Mouse (Mus musculus) limb, embryonic 14.5 days (tissue): ENCODE measurements around the gene Trim40. TPM values are rescaled to one million over a fixed set of nuclear protein-coding genes. Genes with fewer than 3 reads are reported as not detected.

ENCODE experiments used
- ATAC-seq: fragments of 200-750 bp; cut with Nextera tagmentation; 2 replicates; pipeline ENCODE4 v1.8.0; 2017; ENCODE audit warnings: low read depth, moderate number of reproducible peaks, moderate TSS enrichment; ENCODE audit not compliant: low FRiP score
- DNase-seq: peaks from one replicate; pipeline ENCODE4 v3.0.0-alpha.2; 2015; ENCODE audit warnings: low spot score
- H3K27ac ChIP-seq: fragments of 300-500 bp; sonication (generic); replicated peaks from 2 replicates; pipeline ENCODE4 v1.5.1; 2014; ENCODE audit warnings: low read depth, mild to moderate bottlenecking, low read length, moderate library complexity, mixed read lengths
- H3K27me3 ChIP-seq: fragments of 300-500 bp; sonication (generic); 2 replicates; pipeline ENCODE4 v1.6.1; 2014; ENCODE audit warnings: low read length, mixed read lengths; ENCODE audit not compliant: control insufficient read depth, insufficient read depth
- H3K36me3 ChIP-seq: fragments of 300-500 bp; sonication (generic); 2 replicates; pipeline ENCODE4 v1.6.1; 2014; ENCODE audit warnings: mild to moderate bottlenecking, low read length, moderate library complexity, mixed read lengths; ENCODE audit not compliant: control insufficient read depth, insufficient read depth
- H3K4me1 ChIP-seq: fragments of 300-500 bp; sonication (generic); 2 replicates; pipeline ENCODE4 v1.6.1; 2014; ENCODE audit warnings: antibody characterized with exemption, low read length, mixed read lengths; ENCODE audit not compliant: control insufficient read depth, insufficient read depth
- H3K4me2 ChIP-seq: fragments of 300-500 bp; sonication (generic); replicated peaks from 2 replicates; pipeline ENCODE4 v1.6.1; 2014; ENCODE audit warnings: low read depth, mild to moderate bottlenecking, low read length, moderate library complexity; ENCODE audit not compliant: severe bottlenecking
- H3K4me3 ChIP-seq: fragments of 300-500 bp; sonication (generic); replicated peaks from 2 replicates; pipeline ENCODE4 v1.5.1; 2014; ENCODE audit warnings: low read length
- H3K9ac ChIP-seq: fragments of 300-500 bp; sonication (generic); 2 replicates; pipeline ENCODE4 v1.6.1; 2014; ENCODE audit warnings: mild to moderate bottlenecking, low read depth, low read length, moderate library complexity; ENCODE audit not compliant: severe bottlenecking
- H3K9me3 ChIP-seq: fragments of 300-500 bp; sonication (generic); 2 replicates; pipeline ENCODE4 v1.6.1; 2016; ENCODE audit warnings: low read length; ENCODE audit not compliant: control insufficient read depth
- POLR2A ChIP-seq: fragments of 200-500 bp; IDR thresholded peaks from 2 replicates; pipeline ENCODE4 v1.8.0; 2012; ENCODE audit warnings: inconsistent platforms, mild to moderate bottlenecking, moderate library complexity, borderline replicate concordance; ENCODE audit not compliant: insufficient read depth, insufficient read length; ENCODE audit errors: extremely low read depth
- WGBS: fragments of 180-500 bp; shearing (Covaris S2); extraction: QIAGEN DNeasy Blood & Tissue Kit; methylation state at CpG from one replicate; pipeline ENCODE4 v1.1.7; 2014; 5-methylcytosine and 5-hydroxymethylcytosine counted together
- polyA plus RNA-seq, 2 experiments: library from polyadenylated mRNA; depleted of rRNA in 1 of 2; stranded (reverse) in 1 of 2; unstranded in 1 of 2; fragments of >200 nt; fragmentation: Nextera tagmentation in 1 of 2; extraction: Ambion mirVana in 1 of 2; gene quantifications; 2 replicates each; pipeline versions ENCODE4 v1.2.1 to v1.2.3; 2012 to 2014

Trim40 gene
- polyA plus RNA-seq (2012; rRNA removed) (0.08 TPM in 1 of 2 replicates, not detected in the other), polyA plus RNA-seq (2014; fragmentation: Nextera tagmentation; extraction: Ambion mirVana) (not detected in 2 replicates)

- no peak for TF ChIP-seq POLR2A
- no peak within 1 kb of the TSS for H3K4me2 ChIP-seq
- no peak for DNase-seq
- H3K9me3 ChIP-seq = no peaks in the 10 kb centered on the region
- no peak within 1 kb of the TSS for H3K27ac ChIP-seq
- H3K4me1 ChIP-seq = no peaks in the 10 kb centered on the region
- H3K36me3 ChIP-seq = no peaks in the 10 kb centered on the region
- no peaks in the 10 kb centered on the region for H3K27me3 ChIP-seq
- H3K9ac ChIP-seq = no peak within 1 kb of the TSS
- no peak for ATAC-seq
- WGBS = 80% methylated on average over 5 of the region's 5 CpGs
- no peak within 1 kb of the TSS for H3K4me3 ChIP-seq
These were observed at the start of gene Trim40 for GRCm38 (mm10) chr17:36890073-36890903. Gene Trim40, minus strand, starts transcription at chr17:36890123.

- Histone ChIP-seq H3K27me3 (peaks cover 10% of the 10 kb centered on the region), H3K36me3 (no peaks in the 10 kb centered on the region), H3K4me3 (no peak overlapping the region), H3K4me2 (no peak overlapping the region), H3K9ac (no peak overlapping the region), H3K4me1 (0 out of 2 replicates have a peak, but pooled peaks cover 4% of the 10 kb centered on the region), H3K9me3 (no peaks in the 10 kb centered on the region), H3K27ac (no peak overlapping the region)
- no peak for TF ChIP-seq POLR2A
- DNase-seq (no peak), ATAC-seq (no peak)
- WGBS = 79% methylated on average over 2 of the region's 2 CpGs
These were observed 48.1 kb upstream of the Trim40 start for GRCm38 (mm10) chr17:36938056-36938455.

GRCm38 (mm10) chr17:36931806-36932205 is 41.9 kb upstream of the Trim40 start:
- TF ChIP-seq POLR2A = no peak

DNA sequence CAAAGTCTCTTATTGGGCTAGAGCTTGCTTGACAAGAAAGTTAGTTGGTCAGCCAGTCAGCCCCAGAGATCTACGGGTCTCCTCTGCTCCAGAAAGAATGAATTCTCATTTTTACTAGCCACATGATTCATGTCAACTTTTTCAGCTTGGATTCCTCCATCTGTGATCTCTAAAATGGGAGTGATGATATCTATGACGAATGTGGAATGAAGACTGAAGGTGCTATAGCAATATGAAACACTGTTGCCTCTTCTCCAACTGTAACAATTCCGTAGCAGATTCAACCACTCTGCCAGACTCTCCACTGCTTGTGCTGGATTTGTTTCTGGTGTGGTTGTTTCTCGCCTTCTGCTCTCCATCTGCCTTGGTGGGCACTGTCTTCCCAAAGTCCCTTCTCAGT is 41.2 kb upstream of the Trim40 start:
- Histone ChIP-seq H3K9ac (no peak overlapping the region), H3K27ac (no peak overlapping the region), H3K4me3 (no peak overlapping the region), H3K4me1 (no peaks in the 10 kb centered on the region), H3K27me3 (no peaks in the 10 kb centered on the region), H3K4me2 (no peak overlapping the region), H3K9me3 (no peaks in the 10 kb centered on the region), H3K36me3 (no peaks in the 10 kb centered on the region)
- no peak for ATAC-seq
- no peak for DNase-seq
- WGBS = 86% methylated on average over 4 of the region's 4 CpGs
- no peak for TF ChIP-seq POLR2A

More at GRCm38 (mm10) chr17:36931806-36932205, 41.9 kb upstream of the Trim40 start:
- no peak for ATAC-seq
- H3K9ac ChIP-seq = no peak overlapping the region
- 71% methylated on average over 2 of the region's 2 CpGs for WGBS
- no peaks in the 10 kb centered on the region for H3K36me3 ChIP-seq
- H3K4me1 ChIP-seq = no peaks in the 10 kb centered on the region
- no peaks in the 10 kb centered on the region for H3K27me3 ChIP-seq
- H3K9me3 ChIP-seq = no peaks in the 10 kb centered on the region
- DNase-seq = no peak
- H3K27ac ChIP-seq = no peak overlapping the region
- no peak overlapping the region for H3K4me3 ChIP-seq
- no peak overlapping the region for H3K4me2 ChIP-seq

- Histone ChIP-seq H3K9me3 (no peaks in the 10 kb centered on the region), H3K36me3 (no peaks in the 10 kb centered on the region), H3K4me3 (no peak overlapping the region), H3K4me1 (no peaks in the 10 kb centered on the region), H3K27ac (no peak overlapping the region), H3K27me3 (no peaks in the 10 kb centered on the region), H3K4me2 (no peak overlapping the region), H3K9ac (no peak overlapping the region)
- WGBS = 69% methylated on average over 6 of the region's 6 CpGs
- ATAC-seq (no peak), DNase-seq (no peak)
- no peak for TF ChIP-seq POLR2A
These were observed 40.3 kb upstream of the Trim40 start for GRCm38 (mm10) chr17:36930233-36930632.
